Mouse (Mus musculus) heart, adult 2 months (tissue): ENCODE measurements around the gene Taf5l.

ENCODE experiments used
- CTCF ChIP-seq: fragments of 200-600 bp; IDR thresholded peaks from 2 replicates; pipeline ENCODE4 v1.8.1; 2022; ENCODE audit warnings: antibody characterized with exemption, mild to moderate bottlenecking, moderate library complexity
- POLR2A ChIP-seq: fragments of 200-500 bp; IDR thresholded peaks from 2 replicates; pipeline ENCODE4 v1.6.1; 2011; ENCODE audit warnings: mild to moderate bottlenecking, low read depth, low read length, control low read depth; ENCODE audit not compliant: insufficient read depth

- TF ChIP-seq CTCF (no peak), POLR2A (no peak)
Observed at GRCm38 (mm10) chr8:123993997-123994396, 27.2 kb downstream of the Taf5l start.
